Mouse (Mus musculus): ENCODE results near the gene Minos1. TPM values are rescaled to one million over a fixed set of nuclear protein-coding genes. Genes with fewer than 3 reads are reported as not detected.

Gene Minos1
- polyA plus RNA-seq, 1 experiment from 2014 or later = 517 TPM

DNA sequence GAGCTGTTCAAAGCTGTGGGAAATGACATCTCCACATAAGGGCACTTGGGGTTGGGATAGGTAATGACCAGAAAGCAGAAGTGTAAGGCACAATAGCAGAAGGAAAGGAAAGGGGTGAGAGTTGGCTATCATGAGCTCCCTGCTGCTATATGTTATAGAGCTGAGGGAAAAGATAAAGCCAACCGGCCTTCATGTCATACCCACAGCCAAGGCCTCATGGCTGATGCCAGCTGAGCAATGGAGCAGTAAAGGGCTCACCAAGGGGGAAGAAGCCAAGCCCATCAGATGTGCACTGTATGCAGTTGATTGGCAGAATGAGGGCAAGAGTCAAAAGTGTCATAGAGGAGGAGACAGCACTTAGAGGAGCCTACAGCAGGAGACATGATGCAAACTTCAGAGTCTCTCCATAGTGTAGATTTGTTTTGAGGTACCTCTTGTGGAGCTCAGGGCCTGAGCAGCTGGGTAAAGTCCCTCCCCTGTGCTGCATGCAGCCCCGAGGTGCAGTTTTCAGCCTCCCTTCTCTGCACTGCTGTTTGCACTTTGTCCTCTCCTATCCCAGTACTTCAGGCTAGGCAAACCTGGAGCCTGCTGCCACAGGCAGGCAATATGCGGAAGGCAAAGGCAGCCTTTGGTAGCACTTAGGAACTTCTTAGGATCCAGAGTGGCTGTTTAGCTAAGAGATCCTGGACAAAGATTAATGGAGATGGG, 14.4 kb downstream of the Minos1 start:
- Histone ChIP-seq H3K27ac (no peak overlapping the region), H3K9me3 (0 out of 2 replicates have a peak, but pooled peaks cover under 1% of the 10 kb centered on the region), H3K27me3 (no peaks in the 10 kb centered on the region), H3K36me3 (no peaks in the 10 kb centered on the region; the same call in 1 of the 2 replicates), H3K4me2 (no peak overlapping the region), H3K4me1 (peaks cover 62% of the 10 kb centered on the region), H3K9ac (no peak overlapping the region), H3K4me3 (no peak overlapping the region)
- 76% methylated on average over 3 of the region's 3 CpGs for WGBS
- no peak for ATAC-seq (ENCODE audit: insufficient number of reproducible peaks, insufficient read depth, low FRiP score, low TSS enrichment, low read depth)

DNA sequence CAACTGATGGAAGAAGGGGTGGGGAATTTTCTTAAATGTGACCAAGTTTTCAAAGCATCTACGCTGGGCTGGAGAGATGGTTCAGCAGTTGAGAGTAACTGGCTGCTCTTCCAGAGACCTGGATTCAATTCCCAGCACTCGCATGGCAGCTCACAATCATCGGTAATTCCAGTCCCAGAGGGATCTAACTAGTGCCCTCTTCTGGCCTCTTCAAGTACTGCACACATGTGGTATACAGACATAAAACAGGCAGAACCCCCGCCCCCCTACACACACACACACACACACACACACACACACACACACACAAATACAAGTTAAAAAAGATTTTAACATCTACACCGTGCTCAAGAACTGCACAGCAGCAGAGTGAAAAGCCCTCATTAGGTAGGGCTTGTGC, 15.2 kb downstream of the Minos1 start:
- Histone ChIP-seq H3K27ac (no peak overlapping the region), H3K9me3 (no peaks in the 10 kb centered on the region), H3K27me3 (no peaks in the 10 kb centered on the region), H3K36me3 (no peaks in the 10 kb centered on the region; the same call in 1 of the 2 replicates), H3K4me3 (no peak overlapping the region), H3K9ac (no peak overlapping the region), H3K4me1 (peaks cover 62% of the 10 kb centered on the region), H3K4me2 (no peak overlapping the region)
- WGBS = 76% methylated on average over 5 of the region's 5 CpGs
- ATAC-seq (ENCODE audit: insufficient number of reproducible peaks, insufficient read depth, low FRiP score, low TSS enrichment, low read depth) = no peak

DNA sequence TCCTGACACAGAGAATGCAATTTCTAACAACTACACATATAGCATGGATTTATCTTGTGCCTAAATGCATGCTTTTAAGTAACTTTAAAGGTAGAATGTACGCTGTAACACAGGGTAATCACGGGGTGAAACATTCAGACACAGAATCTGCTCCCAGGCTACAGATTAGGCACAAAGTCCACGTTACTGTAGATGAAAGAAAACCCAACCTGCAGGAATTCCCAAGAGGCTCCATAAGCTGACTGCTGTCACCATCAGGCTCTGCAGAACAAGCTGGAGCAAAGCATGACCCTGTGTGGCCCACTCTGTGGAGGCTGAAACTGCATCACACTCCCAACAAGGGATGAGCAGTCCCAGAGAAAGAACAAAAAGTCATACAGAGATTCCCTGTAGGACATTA, 18.4 kb downstream of the Minos1 start:
- Histone ChIP-seq H3K27ac (0 out of 2 replicates have a peak overlapping the region, but pooled peaks have one; percentile 5), H3K36me3 (no peaks in the 10 kb centered on the region; the same call in 1 of the 2 replicates), H3K27me3 (no peaks in the 10 kb centered on the region), H3K9ac (no peak overlapping the region), H3K4me2 (no peak overlapping the region), H3K4me1 (peaks cover 64% of the 10 kb centered on the region), H3K9me3 (no peaks in the 10 kb centered on the region), H3K4me3 (no peak overlapping the region)
- ATAC-seq (ENCODE audit: insufficient number of reproducible peaks, insufficient read depth, low FRiP score, low TSS enrichment, low read depth) = no peak
- WGBS = 55% methylated on average over 3 of the region's 3 CpGs

DNA sequence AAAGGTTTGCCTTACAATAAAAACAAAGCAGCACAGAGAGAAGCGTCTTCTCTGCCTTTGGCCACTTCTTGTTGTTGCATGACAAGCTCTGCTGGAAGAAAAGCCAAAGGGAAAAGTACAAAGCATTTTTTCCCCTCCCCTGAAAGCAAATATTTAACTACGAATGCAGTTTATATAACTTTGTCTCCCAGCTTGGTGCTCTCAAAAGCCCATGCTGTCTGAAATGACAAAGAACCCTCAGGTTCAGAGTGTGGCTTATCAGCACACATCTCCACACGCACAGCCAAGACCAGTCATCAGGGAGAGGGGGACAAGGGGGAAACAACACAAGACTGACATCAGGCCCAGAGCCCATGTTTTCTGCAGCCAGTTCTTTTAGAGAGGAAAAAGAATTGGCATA, 19.5 kb downstream of the Minos1 start:
- WGBS = 26% methylated on average over 3 of the region's 3 CpGs
- no peaks in the 10 kb centered on the region; the same call in 1 of the 2 replicates for H3K36me3 ChIP-seq
- no peak overlapping the region for H3K9ac ChIP-seq
- H3K27ac ChIP-seq = peak overlapping the region; percentile 77
- no peak overlapping the region for H3K4me3 ChIP-seq
- no peaks in the 10 kb centered on the region for H3K9me3 ChIP-seq
- no peaks in the 10 kb centered on the region for H3K27me3 ChIP-seq
- no peak for ATAC-seq (ENCODE audit: insufficient number of reproducible peaks, insufficient read depth, low FRiP score, low TSS enrichment, low read depth)
- no peak overlapping the region for H3K4me2 ChIP-seq
- H3K4me1 ChIP-seq = peaks cover 71% of the 10 kb centered on the region

DNA sequence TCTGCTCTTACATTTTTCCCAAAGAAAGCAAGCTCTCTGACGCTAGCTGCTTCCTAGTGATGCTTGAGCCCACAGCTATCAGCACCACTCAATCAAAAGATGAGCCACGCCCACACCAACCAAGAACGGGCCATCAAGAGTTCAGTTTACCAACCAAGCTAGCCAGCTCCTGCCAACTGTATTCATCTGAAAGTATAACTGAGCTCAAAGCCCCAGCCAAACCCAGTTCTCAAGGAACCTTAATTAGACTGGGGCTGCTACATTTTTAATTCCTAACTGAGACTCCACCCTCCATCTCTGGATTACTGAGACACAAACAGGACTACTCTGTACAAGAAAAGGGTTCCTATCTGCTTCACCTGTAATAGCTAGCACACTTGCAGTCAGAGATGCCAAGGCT, 20.1 kb downstream of the Minos1 start:
- no peak for ATAC-seq (ENCODE audit: insufficient number of reproducible peaks, insufficient read depth, low FRiP score, low TSS enrichment, low read depth)
- no peak overlapping the region for H3K4me3 ChIP-seq

DNA sequence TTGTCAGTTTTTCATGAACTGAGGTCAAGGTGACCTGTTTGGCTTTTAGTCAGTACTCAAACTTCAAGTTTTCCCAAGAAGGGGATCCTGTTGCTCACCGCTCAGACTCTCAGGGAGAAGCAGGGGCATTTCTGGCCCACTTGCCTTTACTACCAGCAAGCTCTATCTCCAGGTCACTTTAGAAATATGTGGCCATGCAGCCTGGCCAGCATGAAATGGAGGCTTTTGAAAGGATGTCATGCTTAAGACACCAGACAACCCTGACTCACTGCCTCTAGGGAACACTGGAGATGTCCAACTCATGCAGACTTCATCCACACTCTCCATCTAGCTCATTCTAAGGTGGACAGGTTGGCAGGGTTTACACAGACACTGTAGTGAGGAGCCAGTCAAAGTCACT, 25.5 kb downstream of the Minos1 start:
- 95% methylated on average over 1 of the region's 1 CpGs for WGBS
- H3K4me3 ChIP-seq = no peak overlapping the region
- H3K36me3 ChIP-seq = peaks cover 31% of the 10 kb centered on the region
- ATAC-seq (ENCODE audit: insufficient number of reproducible peaks, insufficient read depth, low FRiP score, low TSS enrichment, low read depth) = no peak
- H3K4me1 ChIP-seq = peaks cover 81% of the 10 kb centered on the region
- H3K27me3 ChIP-seq = no peaks in the 10 kb centered on the region
- H3K27ac ChIP-seq = no peak overlapping the region
- H3K4me2 ChIP-seq = no peak overlapping the region
- no peak overlapping the region for H3K9ac ChIP-seq
- no peaks in the 10 kb centered on the region for H3K9me3 ChIP-seq

More for the DNA sequence above, 20.1 kb downstream of the Minos1 start:
- no peaks in the 10 kb centered on the region; the same call in 1 of the 2 replicates for H3K36me3 ChIP-seq
- no peaks in the 10 kb centered on the region for H3K27me3 ChIP-seq
- WGBS = 54% methylated on average over 3 of the region's 3 CpGs
- peaks cover 74% of the 10 kb centered on the region for H3K4me1 ChIP-seq
- no peaks in the 10 kb centered on the region for H3K9me3 ChIP-seq
- no peak overlapping the region for H3K4me2 ChIP-seq
- peak overlapping the region; percentile 77 for H3K27ac ChIP-seq
- no peak overlapping the region for H3K9ac ChIP-seq

DNA sequence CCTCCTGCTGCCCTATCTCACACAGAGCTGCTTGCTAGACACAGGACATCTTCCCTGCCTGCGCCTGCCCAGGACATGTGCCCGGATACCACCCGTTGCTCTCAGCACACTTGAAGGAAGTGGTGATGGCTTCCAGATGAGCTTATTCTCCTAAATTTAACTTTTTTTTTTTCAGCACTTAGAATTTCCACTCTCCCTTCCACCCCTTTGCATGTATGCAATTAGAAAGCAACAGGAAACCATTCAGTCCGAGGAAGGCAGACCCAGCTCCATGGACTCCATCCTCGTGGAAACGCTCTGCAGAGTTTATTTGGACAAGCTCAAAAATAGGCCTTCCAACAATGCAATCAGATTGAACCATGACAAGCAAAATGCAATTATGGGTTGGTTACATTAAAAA, 29.4 kb downstream of the Minos1 start:
- no peaks in the 10 kb centered on the region for H3K27me3 ChIP-seq
- WGBS = 39% methylated on average over 6 of the region's 6 CpGs
- no peak for ATAC-seq (ENCODE audit: insufficient number of reproducible peaks, insufficient read depth, low FRiP score, low TSS enrichment, low read depth)
- H3K9me3 ChIP-seq = no peaks in the 10 kb centered on the region
- H3K4me1 ChIP-seq = peaks cover 64% of the 10 kb centered on the region
- no peak overlapping the region for H3K4me3 ChIP-seq
- peak overlapping the region; percentile 4; the same call in 1 of the 2 replicates for H3K4me2 ChIP-seq
- H3K36me3 ChIP-seq = peaks cover 31% of the 10 kb centered on the region
- no peak overlapping the region for H3K9ac ChIP-seq
- H3K27ac ChIP-seq = peak overlapping the region; percentile 86

DNA sequence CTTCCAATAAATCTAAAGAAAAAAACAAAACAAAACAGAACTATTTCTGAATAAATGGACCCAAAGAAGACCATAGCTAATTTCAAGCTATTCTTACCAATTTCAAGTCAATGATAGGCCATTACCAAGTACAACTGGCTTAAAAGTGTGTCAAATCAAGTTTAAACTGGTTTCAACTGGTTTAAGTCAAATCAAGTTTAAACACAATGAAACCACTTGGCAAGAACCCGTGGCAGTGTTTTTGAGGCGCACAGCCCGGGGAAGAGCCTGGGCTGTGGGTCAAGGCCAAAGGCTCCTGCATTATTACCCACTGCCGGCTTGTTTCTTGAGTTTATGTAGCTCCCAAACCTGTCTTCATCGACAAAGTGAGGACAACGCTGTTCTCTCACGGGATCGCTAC, 30.6 kb downstream of the Minos1 start:
- H3K36me3 ChIP-seq = peaks cover 31% of the 10 kb centered on the region
- no peak overlapping the region for H3K9ac ChIP-seq
- H3K27ac ChIP-seq = no peak overlapping the region; the same call in 1 of the 2 replicates
- H3K9me3 ChIP-seq = no peaks in the 10 kb centered on the region
- H3K27me3 ChIP-seq = no peaks in the 10 kb centered on the region
- WGBS = 93% methylated on average over 8 of the region's 8 CpGs
- H3K4me2 ChIP-seq = no peak overlapping the region
- peaks cover 60% of the 10 kb centered on the region for H3K4me1 ChIP-seq
- no peak for ATAC-seq (ENCODE audit: insufficient number of reproducible peaks, insufficient read depth, low FRiP score, low TSS enrichment, low read depth)
- H3K4me3 ChIP-seq = no peak overlapping the region

DNA sequence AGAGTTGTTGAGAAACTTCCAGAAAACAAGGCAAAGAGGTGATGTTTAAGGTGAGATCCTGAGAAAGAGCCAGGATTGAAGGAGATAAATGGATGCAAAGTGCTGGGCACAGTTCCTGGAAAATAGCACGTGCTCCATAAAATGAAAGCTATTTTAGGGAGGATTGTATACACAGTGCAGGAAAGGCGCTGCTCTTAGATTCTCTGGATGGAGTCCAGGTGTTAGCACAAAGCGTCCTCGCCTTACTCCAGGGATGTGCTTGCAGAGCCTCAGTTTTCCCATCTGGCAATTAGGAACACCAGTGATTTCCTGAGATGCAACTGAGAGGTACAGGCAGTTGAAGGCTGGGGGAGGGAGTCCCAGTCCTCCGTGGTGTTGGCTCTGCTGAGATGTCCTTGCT, 34.7 kb downstream of the Minos1 start:
- Histone ChIP-seq H3K4me1 (peaks cover 46% of the 10 kb centered on the region), H3K4me3 (no peak overlapping the region), H3K9ac (no peak overlapping the region), H3K27me3 (peaks cover 22% of the 10 kb centered on the region; the same call in 1 of the 2 replicates), H3K9me3 (no peaks in the 10 kb centered on the region), H3K4me2 (no peak overlapping the region), H3K27ac (no peak overlapping the region), H3K36me3 (peaks cover under 1% of the 10 kb centered on the region; the same call in 1 of the 2 replicates)
- 70% methylated on average over 5 of the region's 5 CpGs for WGBS
- no peak for ATAC-seq (ENCODE audit: insufficient number of reproducible peaks, insufficient read depth, low FRiP score, low TSS enrichment, low read depth)

DNA sequence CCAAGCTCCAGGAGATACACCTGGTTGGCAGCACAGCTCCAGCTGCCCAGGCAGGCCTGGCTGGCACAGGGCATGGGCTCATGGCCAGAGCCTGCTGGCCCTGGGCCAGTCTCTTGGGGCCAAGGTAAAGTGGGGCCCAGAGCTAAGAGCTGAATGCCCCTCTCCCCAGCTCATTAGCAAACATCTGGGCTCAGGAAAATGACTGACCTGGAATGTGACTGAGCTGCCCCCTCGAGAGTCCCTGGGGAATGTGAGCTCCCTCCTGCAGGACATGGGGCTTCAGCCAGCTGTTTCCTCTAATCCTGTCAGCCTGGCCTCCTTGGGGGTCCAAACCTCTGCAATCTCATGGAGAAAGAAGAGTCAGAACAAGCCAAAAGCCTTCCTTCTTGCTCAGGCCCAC, 35.5 kb downstream of the Minos1 start:
- no peak overlapping the region for H3K27ac ChIP-seq
- no peak for ATAC-seq (ENCODE audit: insufficient number of reproducible peaks, insufficient read depth, low FRiP score, low TSS enrichment, low read depth)
- H3K27me3 ChIP-seq = peaks cover 22% of the 10 kb centered on the region; the same call in 1 of the 2 replicates
- WGBS = 29% methylated on average over 1 of the region's 1 CpGs
- peaks cover 46% of the 10 kb centered on the region for H3K4me1 ChIP-seq
- H3K9ac ChIP-seq = no peak overlapping the region
- no peak overlapping the region for H3K4me2 ChIP-seq
- no peaks in the 10 kb centered on the region for H3K9me3 ChIP-seq
- H3K4me3 ChIP-seq = no peak overlapping the region
- no peaks in the 10 kb centered on the region for H3K36me3 ChIP-seq

DNA sequence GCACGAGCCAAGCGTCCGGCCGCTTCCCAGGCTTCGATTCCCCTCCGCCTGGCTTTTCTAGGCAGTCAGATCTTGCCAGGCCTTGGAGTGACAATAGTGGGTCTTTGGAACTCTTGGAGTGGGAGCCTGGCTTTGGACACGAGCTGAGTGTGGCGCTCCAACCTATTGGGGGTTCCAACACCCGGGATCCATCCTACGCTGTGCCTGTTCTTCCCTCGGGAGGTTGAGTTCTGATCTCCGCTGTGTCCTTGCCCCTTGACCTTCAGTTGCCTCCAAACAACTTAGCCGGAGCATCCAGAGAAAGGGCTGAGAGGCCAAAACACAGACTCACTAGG, 37.8 kb downstream of the Minos1 start:
- H3K4me2 ChIP-seq = peak overlapping the region; percentile 80
- no peaks in the 10 kb centered on the region for H3K9me3 ChIP-seq
- H3K36me3 ChIP-seq = peaks cover 3% of the 10 kb centered on the region; the same call in 1 of the 2 replicates
- peaks cover 55% of the 10 kb centered on the region for H3K4me1 ChIP-seq
- WGBS = 13% methylated on average over 13 of the region's 13 CpGs
- H3K4me3 ChIP-seq = peak overlapping the region; percentile 83
- peak overlapping the region; percentile 97 for H3K9ac ChIP-seq
- ATAC-seq (ENCODE audit: insufficient number of reproducible peaks, insufficient read depth, low FRiP score, low TSS enrichment, low read depth) = no peak
- H3K27ac ChIP-seq = peak overlapping the region; percentile 83
- H3K27me3 ChIP-seq = peaks cover 22% of the 10 kb centered on the region; the same call in 1 of the 2 replicates
